Mouse (Mus musculus) G1E (cell line): ENCODE results near the gene Map3k5. TPM values are rescaled to one million over a fixed set of nuclear protein-coding genes. Genes with fewer than 3 reads are reported as not detected.
"Not testable (repeated sequence)": the region's sequence is repeated elsewhere in the genome, so short reads cannot be mapped to it uniquely, and the experiment has no call there.

Source experiments
- ATAC-seq: 2 replicates; pipeline ENCODE4 v1.8.0; 2016; ENCODE audit warnings: mild to moderate bottlenecking; ENCODE audit not compliant: insufficient number of reproducible peaks, poor library complexity, low FRiP score, severe bottlenecking; ENCODE audit errors: extremely low read depth
- DNase-seq: peaks from one replicate; pipeline ENCODE4 v3.0.0; 2012; ENCODE audit warnings: low spot score
- H3K27me3 ChIP-seq: 2 replicates; pipeline ENCODE4 v1.6.1; 2012; ENCODE audit warnings: mild to moderate bottlenecking, low read length, inconsistent platforms; ENCODE audit not compliant: insufficient read depth
- H3K36me3 ChIP-seq: replicated peaks from 2 replicates; pipeline ENCODE3; 2012; ENCODE audit warnings: mild to moderate bottlenecking, inconsistent platforms
- H3K4me1 ChIP-seq: 2 replicates; pipeline ENCODE4 v1.6.1; 2012; ENCODE audit warnings: low read depth, low read length, inconsistent platforms, mixed read lengths; ENCODE audit not compliant: insufficient read depth
- H3K4me3 ChIP-seq: 2 replicates; pipeline ENCODE4 v1.5.1; 2012; ENCODE audit warnings: low read depth, mild to moderate bottlenecking, inconsistent platforms, low read length, moderate library complexity, mixed read lengths
- H3K9me3 ChIP-seq: replicated peaks from 2 replicates; pipeline ENCODE4 v1.6.1; 2012; ENCODE audit warnings: inconsistent platforms
- CTCF ChIP-seq: IDR thresholded peaks from 2 replicates; pipeline ENCODE4 v1.5.1; 2012; ENCODE audit warnings: low read depth, low read length, inconsistent platforms, mixed read lengths
- GATA1 ChIP-seq: IDR thresholded peaks from 2 replicates; pipeline ENCODE4 v1.6.1; 2012; ENCODE audit warnings: borderline replicate concordance, low read length, inconsistent platforms, mixed read lengths
- GATA2 ChIP-seq: IDR thresholded peaks from 2 replicates; pipeline ENCODE4 v1.6.1; 2012; ENCODE audit warnings: low read depth, low read length, inconsistent platforms, borderline replicate concordance
- POLR2AphosphoS5 ChIP-seq: IDR thresholded peaks from 2 replicates; pipeline ENCODE4 v1.6.1; 2012; ENCODE audit warnings: low read depth, low read length, inconsistent platforms; ENCODE audit not compliant: insufficient replicate concordance
- TAL1 ChIP-seq: conservative IDR thresholded peaks from 2 replicates; pipeline ENCODE4 v1.6.1; 2012; ENCODE audit warnings: low read depth, low read length, inconsistent platforms, mixed read lengths
- polyA plus RNA-seq: library from polyadenylated mRNA; stranded (reverse); fragments of >175 nt; gene quantifications from 2 replicates; pipeline ENCODE4 v1.2.3, GENCODE M21; 2012
- total RNA-seq, 2 experiments: library from RNA; stranded (forward) in 1 of 2; stranded (reverse) in 1 of 2; fragments of 200-1000 nt in 1 of 2; fragments of >200 nt in 1 of 2; fragmentation: Nextera tagmentation in 1 of 2; gene quantifications; 2 replicates each; pipeline ENCODE4 v1.2.3; 2014 to 2017

Map3k5 gene
- total and polyA plus RNA-seq, 3 experiments = 0.18 to 1.4 (median 1.3) TPM

GRCm38 (mm10) chr10:19968445-19968844 lies 34.2 kb downstream of the Map3k5 start:
- peaks cover 7% of the 10 kb centered on the region; the same call in 1 of the 2 replicates for H3K27me3 ChIP-seq
- DNase-seq (no peak), ATAC-seq (no peak)
- H3K4me3 ChIP-seq = no peak overlapping the region
- no peaks in the 10 kb centered on the region for H3K4me1 ChIP-seq
- TF ChIP-seq GATA1 (no peak), TAL1 (no peak), GATA2 (no peak), POLR2AphosphoS5 (no peak), CTCF (no peak)
- no peaks in the 10 kb centered on the region for H3K36me3 ChIP-seq
- no peaks in the 10 kb centered on the region for H3K9me3 ChIP-seq

GRCm38 (mm10) chr10:19969831-19970460 lies 35.7 kb downstream of the Map3k5 start:
- Histone ChIP-seq H3K9me3 (no peaks in the 10 kb centered on the region), H3K36me3 (no peaks in the 10 kb centered on the region)

GRCm38 (mm10) chr10:19971491-19971890 lies 37.2 kb downstream of the Map3k5 start:
- H3K36me3 ChIP-seq, ATAC-seq: not testable (repeated sequence)

More at GRCm38 (mm10) chr10:19969831-19970460, 35.7 kb downstream of the Map3k5 start:
- Histone ChIP-seq H3K4me3 (no peak overlapping the region), H3K27me3 (peaks cover 7% of the 10 kb centered on the region; the same call in 1 of the 2 replicates), H3K4me1 (no peaks in the 10 kb centered on the region)
- no peak for DNase-seq
- ATAC-seq = no peak
- TF ChIP-seq POLR2AphosphoS5 (no peak), TAL1 (no peak), CTCF (no peak), GATA1 (no peak), GATA2 (no peak)

GRCm38 (mm10) chr10:19973321-19974108 lies 39.2 kb downstream of the Map3k5 start:
- Histone ChIP-seq H3K9me3 (no peaks in the 10 kb centered on the region), H3K36me3 (no peaks in the 10 kb centered on the region)
- no peak for ATAC-seq

More at GRCm38 (mm10) chr10:19971491-19971890, 37.2 kb downstream of the Map3k5 start:
- H3K27me3 ChIP-seq, H3K9me3 ChIP-seq, DNase-seq, H3K4me3 ChIP-seq, H3K4me1 ChIP-seq: not testable (repeated sequence)

GRCm38 (mm10) chr10:19977557-19977956 lies 43.3 kb downstream of the Map3k5 start:
- Histone ChIP-seq H3K36me3 (no peaks in the 10 kb centered on the region), H3K4me3 (no peak overlapping the region), H3K27me3 (no peaks in the 10 kb centered on the region), H3K9me3 (no peaks in the 10 kb centered on the region), H3K4me1 (no peaks in the 10 kb centered on the region)
- ATAC-seq (no peak), DNase-seq (no peak)
- TF ChIP-seq TAL1 (no peak), GATA1 (no peak), CTCF (no peak)

More at GRCm38 (mm10) chr10:19973321-19974108, 39.2 kb downstream of the Map3k5 start:
- Histone ChIP-seq H3K27me3 (peaks cover 3% of the 10 kb centered on the region; the same call in 1 of the 2 replicates), H3K4me3 (no peak overlapping the region), H3K4me1 (no peaks in the 10 kb centered on the region)
- TF ChIP-seq POLR2AphosphoS5 = no peak
- TF ChIP-seq TAL1 = no peak
- TF ChIP-seq GATA1 = no peak
- no peak for TF ChIP-seq GATA2
- TF ChIP-seq CTCF = no peak
- no peak for DNase-seq

GRCm38 (mm10) chr10:19978662-19979199 lies 44.5 kb downstream of the Map3k5 start:
- no peak overlapping the region for H3K4me3 ChIP-seq
- H3K4me1 ChIP-seq = no peaks in the 10 kb centered on the region
- no peaks in the 10 kb centered on the region for H3K27me3 ChIP-seq
- no peaks in the 10 kb centered on the region for H3K9me3 ChIP-seq
- DNase-seq (no peak), ATAC-seq (no peak)
- TF ChIP-seq CTCF = no peak
- no peak for TF ChIP-seq GATA1
- TF ChIP-seq GATA2 = no peak
- TF ChIP-seq TAL1 = no peak
- TF ChIP-seq POLR2AphosphoS5 = no peak
- no peaks in the 10 kb centered on the region for H3K36me3 ChIP-seq
